Mouse (Mus musculus): ENCODE data around the gene Ror2.

- no peak for TF ChIP-seq POLR2A (IDR thresholded peaks at IDR 0.05; ENCODE audit: extremely low read depth, insufficient read depth, low read length)
- no peak for TF ChIP-seq CTCF (IDR thresholded peaks at IDR 0.05; ENCODE audit: low read depth, low read length)
Observed at GRCm38 (mm10) chr13:53274771-53275170, 11.2 kb downstream of the Ror2 start.

Measured in liver, adult 2 months (tissue).